Mouse (Mus musculus) left cerebral cortex, postnatal 25 days (tissue): ENCODE results near the gene Negr1. TPM values are rescaled to one million over a fixed set of nuclear protein-coding genes. Genes with fewer than 3 reads are reported as not detected.

Experiments used
- DNase-seq, 2 experiments: peaks; one replicate each; pipeline ENCODE4 v3.0.0; 2022; ENCODE audit warnings: low spot score in 2 of 2, mixed read lengths in 1 of 2
- intact Hi-C: fragments of 180-260 bp; cut with DNase I; formaldehyde crosslinking; loops from one replicate; pipeline ENCODE4 v1.15.1; 2025
- total RNA-seq, 2 experiments: library from RNA; stranded (reverse); gene quantifications; 2 replicates each; pipeline ENCODE4 v1.2.3; 2021

Negr1 gene
- total RNA-seq, 2 experiments from 2014 or later = 235 to 242 TPM

DNA sequence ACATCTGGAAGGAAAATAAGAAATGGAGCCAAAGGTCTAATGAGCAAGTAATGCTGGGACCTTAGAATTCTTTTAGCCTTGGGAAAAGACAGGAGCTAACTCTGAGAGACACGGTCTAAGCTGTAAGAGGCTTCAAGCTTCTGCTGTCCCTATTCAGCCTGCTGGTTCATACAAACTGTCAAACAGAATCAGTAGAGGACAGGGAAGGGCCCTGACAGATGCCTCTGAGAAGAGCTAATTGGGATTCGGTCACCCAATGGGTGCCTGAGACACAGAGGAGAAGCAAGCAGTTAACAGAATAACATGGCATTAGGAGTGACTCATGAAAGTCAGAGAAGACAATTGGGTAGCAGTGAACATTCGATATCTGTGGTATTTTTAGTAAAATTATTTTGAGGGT, 86.8 kb downstream of the Negr1 start:
- no peak for DNase-seq

DNA sequence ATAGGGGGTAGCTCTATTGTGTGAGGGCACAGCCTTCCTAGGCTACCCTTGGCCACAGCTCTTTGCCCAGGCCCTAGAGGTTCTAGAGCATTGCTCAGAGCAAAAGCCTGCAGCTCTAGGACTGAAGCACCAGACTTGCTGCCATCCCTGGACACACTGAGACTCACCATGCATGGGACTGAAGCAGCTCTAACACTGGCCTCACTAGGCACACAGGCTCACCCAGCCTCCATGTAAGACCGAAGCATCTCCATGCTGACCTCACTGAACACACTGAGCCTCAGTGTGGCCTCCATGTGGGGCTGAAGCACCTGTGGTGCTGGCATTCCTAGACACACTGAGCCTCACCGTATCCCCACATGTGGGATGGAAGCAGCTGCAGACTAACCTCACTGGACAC, 101.0 kb downstream of the Negr1 start:
- intact Hi-C loops = no loop called here
- no peak for DNase-seq

More for the DNA sequence above, 86.8 kb downstream of the Negr1 start:
- intact Hi-C loops = no loop called here

DNA sequence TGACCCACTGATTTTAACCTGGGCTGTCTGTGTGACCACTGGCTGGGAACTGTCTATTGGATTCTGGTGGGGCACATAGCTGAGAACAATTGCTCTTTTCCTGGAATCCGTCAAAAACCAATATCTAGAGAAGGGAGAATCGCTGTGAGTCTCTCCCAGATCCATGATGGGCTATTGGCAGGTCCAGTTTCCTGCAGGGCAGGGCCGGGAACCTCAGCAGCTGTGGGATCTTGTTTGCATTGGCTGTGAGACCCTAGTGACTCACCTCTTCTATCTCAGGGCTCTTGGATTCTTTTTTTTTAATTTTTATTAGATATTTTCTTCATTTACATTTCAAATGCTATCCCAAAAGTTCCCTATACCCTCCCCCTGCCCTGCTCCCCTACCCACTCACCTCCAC, 111.0 kb downstream of the Negr1 start:
- intact Hi-C loops = no loop called here
- no peak for DNase-seq

DNA sequence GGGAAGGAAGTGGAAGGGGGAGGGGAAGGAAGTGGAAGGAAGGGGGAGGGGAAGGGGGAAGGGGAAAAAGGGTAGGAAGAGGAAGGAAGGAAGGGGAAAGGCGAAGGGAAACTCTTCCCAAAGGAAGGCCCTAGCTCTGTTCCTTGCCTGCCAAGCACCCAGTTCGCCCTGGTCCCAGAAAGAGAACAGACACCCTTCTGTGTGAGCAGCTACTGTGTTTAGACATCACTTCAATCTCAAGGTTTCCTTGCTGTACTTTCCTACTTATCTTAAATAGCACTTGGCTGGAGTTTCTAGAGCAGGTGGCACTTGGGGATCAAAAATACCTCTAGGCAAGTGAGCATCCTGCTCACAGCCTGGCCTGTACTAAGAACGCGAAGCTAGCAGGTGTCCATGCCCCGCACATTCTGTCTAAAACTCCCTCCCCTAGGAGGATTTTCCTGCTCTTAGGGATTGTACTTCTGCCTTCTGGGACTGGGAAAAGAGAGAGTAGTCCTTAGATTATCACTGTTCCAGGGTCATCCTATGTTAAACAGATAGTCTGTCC, 128.5 kb downstream of the Negr1 start:
- intact Hi-C loops = no loop called here
- DNase-seq = peak; percentile 26 to 84

DNA sequence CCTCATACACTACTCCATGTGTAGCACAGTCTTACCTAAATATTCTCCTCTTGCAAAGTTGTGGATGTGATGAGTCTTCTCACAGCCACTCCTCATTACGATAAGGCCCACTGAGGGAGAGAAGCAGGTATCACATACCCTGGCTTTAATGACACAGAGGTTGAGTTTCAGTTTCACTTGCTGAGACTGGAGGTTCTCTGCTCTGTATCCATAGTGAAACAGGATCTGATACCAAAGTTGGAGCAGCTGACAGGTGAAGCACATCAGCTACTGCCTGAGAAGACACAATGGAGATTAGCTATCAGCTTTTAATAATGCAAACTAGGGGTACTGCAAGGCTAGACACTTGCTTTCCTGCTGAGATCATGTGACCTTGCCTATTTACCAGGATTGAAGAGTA, 137.1 kb downstream of the Negr1 start:
- intact Hi-C loops = loop anchor here (1.0 kb wide), 1 partner anchor 43 kb away; no protein-coding TSS in a partner anchor
- DNase-seq = no peak

DNA sequence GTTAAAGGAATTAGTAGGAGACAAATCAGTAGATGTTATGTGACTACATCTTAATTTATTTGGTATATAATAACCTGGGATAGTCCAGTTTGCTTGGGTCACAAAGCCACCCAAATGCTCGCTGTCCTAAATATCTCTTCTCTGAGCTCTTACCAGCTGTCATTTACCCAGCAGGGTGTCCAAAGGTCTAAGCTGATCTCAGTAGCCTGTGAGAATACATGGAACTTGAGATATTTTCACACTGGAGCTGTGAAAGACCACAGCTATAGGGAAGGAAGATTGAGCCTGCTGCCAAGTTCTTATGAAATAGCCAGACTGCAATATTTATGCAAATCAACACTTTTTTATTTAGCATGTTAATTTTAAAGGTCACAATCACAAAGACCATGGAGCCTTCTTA, 141.6 kb downstream of the Negr1 start:
- intact Hi-C loops = no loop called here
- peak in 1 of 2 experiments; percentile 60 for DNase-seq

DNA sequence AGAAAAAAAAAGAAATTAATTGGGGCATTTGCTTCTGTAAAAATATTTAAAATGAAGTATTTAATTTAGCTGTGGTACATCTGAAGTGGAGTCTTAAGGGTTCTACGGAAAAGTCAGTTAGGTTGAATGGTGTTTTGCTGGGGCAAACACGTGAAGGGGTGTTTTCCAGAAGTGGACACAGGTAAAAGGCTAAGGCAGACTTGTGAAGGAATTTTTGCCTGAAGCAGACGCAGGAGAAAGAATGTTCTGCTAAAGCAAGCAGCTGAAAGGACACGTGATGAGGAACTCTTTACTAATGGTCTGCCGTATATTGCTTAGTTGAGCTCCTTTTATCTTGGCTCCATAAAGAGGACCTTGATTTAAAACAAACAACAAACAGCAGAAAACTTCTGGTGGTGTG, 148.6 kb downstream of the Negr1 start:
- no peak for DNase-seq
- intact Hi-C loops = no loop called here

DNA sequence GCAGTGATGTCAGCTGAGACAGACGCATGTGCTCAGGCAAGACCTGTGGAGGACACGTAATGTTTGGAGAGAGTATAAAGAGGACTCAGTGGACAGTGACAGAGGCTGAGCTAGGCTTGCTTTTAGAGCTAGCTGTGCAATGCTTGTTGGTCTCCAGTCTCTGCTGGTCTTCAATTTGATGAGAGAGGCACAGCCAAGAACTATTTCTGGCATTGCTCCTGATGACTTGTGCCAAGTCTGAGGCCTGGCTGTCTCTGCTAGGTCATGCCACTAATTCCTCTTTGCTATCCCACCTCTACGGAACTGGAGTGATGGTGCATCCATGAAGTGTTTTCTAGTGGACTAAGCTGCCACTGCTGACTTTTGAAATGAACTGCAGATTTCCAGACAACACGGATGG, 149.1 kb downstream of the Negr1 start:
- DNase-seq = no peak
- intact Hi-C loops = no loop called here

DNA sequence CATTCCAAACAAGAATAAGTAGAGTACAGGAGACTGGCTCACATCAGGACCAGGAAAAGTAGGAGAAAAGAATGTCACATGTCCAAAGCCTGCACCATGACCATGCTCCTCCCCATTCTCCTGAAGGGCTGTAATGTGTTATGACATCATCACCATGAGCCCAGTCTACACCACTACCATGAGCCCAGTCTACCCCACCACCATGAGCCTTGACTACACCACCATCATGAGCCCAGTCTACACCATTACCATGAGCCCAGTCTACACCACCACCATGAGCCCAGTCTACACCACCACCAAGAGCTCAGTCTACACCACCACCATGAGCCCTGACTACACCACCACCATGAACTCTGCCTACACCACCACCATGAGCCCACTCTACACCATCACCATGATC, 174.7 kb downstream of the Negr1 start:
- DNase-seq = no peak
- intact Hi-C loops = no loop called here

DNA sequence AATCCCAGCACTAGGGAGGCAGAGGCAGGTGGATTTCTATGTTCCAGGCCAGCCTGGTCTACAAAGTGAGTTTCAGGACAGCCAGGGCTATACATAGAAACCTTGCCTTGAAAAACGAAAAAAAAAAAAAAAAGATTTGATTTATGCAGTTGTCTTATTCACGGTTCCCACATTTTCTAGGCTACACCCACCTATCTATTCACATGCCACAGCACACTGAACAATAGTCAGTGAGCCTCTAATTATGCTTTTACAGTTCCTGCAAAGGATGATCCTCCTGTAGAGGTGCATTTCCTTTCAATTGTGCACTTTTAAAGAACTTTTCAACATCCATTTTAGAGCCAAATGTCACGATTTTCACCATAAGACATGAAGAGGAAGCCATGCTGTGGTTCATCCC, 177.9 kb downstream of the Negr1 start:
- peak in 1 of 2 experiments; percentile 53 for DNase-seq
- intact Hi-C loops = no loop called here

DNA sequence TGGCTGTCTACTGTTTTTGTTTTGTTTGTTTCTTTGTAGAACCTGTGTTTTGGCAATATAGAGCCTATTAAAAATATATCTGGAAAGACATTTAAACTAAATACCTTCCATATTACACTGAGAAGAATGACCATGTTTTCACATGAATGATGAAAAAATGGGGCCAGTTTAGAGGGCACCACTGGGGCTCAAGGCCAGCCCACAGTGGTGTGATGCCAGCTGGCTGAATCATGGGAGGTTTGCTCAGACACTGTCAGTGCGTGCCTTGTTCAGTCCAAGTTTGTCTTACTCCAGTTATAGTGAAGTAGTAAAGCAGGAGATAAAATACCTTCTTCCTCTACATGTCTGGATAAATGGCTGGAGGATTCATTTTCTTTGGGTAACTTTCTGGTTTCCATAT, 181.7 kb downstream of the Negr1 start:
- no peak for DNase-seq
- intact Hi-C loops = no loop called here

DNA sequence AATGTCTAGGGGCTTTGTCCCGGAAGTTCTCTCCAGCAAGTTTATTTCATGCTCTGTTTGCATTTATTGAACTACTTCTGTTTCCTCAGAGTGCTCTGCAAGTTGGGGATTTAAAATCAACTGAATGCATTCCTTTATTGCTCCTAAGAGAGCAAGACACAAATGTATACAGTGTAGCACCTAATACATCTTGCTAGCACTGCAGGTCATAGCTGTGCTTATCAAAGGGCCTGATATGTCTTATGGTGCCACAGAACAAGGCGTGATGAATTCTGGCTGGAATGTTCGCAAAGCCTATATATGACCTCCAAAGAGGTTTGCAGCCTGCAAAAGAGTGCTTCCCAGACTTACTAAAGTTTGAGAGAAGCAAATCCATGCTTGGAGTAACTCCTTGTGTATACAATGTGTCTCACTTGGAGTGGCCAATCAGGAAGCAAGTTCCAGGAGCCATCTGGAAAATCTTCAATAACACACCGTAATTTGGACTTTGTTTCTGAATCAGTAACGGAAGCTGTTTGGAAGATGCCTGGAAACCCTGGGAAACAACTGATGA, 183.7 kb downstream of the Negr1 start:
- intact Hi-C loops = no loop called here
- DNase-seq = no peak

DNA sequence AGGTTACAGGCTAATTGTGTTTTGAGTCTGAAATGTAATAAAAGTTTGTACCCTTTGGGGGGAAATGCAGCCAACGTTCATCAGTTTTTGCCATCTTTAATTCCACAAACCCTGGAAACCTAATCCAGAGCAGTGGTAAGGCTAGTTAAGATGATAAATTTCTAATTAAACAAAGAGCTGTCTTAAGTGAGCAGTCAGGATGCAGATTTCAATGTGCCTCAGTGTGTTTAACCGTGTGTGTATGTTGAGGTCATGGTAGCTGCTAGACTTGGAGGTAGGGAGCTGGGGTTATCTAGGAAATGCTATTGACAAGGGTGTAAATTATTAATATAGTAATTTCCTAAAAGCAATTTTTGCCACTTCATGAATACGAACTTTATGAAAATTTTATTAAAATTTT, 185.9 kb downstream of the Negr1 start:
- intact Hi-C loops = no loop called here
- DNase-seq = no peak

DNA sequence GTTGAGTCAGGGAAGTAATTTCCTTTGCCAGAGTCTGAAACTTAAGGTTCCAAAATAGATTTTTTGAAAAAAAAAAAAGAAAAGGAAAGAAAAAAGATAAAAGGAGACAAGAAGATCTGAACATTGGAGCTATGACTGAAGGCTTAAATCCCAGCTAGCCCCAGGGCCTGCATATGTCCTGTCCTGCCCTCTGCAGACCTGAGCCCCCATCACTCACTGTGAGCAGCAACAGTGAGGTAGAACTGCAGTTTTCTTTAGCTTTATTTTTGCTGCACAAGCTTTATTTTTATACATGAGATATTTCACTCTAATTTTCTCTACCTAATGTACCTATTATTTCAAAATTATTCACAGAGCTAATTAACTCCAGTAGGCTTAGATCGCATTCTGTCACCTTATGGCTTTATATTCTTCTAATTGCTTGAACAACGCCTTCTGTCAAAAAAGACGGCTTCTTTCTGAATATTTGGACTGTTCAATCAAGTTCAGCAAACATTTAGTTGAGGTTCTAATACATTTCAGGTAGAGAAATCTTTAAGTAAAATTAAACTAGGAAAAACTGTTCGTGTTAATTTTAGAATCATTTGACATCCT, 192.3 kb downstream of the Negr1 start:
- no peak for DNase-seq
- intact Hi-C loops = no loop called here

DNA sequence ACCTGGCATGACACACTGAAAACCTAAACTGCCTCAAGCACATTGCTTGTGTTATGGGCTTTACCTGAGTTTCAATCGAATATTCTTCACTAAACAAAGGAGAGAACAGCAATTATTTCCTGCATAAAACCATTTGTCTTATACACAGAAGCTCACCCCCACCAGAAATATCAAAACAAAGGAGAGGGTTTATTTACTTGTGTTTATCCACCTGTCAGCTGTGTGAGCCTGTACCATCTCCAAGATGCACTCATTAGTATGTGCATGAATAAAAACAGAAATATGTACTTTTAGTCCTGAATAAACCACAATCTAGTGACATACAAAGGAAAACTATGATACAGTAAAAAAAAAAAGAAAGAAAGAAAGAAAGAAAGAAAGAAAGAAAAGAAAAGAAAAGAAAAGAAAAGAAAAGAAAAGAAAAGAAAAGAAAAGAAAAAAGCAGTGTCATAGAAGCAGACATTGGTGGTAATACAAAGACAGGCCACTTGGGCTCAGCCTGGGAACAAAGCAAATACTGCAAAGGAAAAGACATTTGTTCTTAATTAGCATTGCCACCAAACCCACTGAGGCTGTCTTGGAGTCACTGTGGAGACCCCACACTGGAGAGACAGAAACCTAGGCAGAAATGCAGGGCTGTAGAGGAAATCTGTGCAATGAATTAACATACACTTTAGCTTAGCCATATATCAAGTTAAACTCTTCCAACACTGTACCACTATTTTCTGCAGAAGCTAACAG, 193.4 kb downstream of the Negr1 start:
- intact Hi-C loops = no loop called here
- no peak for DNase-seq

DNA sequence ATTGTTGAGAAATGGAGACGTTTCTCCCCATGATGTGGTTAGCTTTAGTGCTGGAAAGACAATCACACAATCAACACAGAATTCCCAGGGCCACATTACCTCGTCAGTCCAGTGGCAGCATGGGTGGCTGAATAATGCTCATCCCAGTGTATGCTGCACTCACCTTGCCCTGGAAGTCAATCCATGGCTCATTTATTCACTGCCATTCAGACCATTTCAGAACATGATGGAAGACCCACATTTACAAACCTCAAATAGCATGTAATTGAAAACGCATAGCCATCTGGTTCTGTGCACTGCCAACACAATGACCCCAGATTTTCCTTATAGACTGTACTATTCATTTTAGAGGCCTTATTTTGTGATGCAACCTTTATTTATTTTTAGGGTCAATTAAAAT, 203.4 kb downstream of the Negr1 start:
- no peak for DNase-seq
- intact Hi-C loops = loop anchor here (5.0 kb wide), 1 partner anchor 203 kb away; the partner anchor contains the start of gene Negr1

DNA sequence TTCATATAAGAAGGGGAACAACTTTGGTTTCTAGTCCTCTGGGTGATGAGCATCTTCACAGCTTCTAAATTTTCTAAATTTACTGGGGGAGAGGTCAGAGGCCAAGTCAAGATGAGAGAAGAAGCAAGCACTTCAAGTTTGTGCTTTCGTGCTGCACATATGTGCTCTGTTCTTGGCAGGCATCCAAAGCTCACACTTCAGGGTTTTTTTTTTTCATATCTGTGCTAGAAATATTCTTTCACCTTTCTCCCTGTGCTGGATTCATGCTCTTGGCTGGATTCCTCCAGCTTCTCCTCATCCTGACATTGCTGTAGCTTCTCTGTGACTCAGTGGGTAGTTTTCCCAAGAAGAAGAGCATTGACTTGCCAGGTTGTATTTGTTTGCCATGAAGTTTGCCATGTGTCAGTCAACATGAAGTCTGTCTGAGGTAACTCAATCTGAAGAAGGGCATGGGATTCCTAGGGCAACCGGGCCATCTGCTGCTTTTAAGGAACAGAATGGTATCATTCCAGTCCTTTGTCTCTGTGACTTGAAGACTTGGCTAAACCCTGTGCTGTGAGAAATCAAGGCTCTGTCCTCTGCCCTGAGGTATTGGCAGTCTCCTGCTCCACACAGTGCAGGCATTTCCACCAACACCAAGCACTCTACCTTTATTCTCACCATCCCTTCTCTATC, 204.7 kb downstream of the Negr1 start:
- intact Hi-C loops = loop anchor here (5.0 kb wide), 1 partner anchor 204 kb away; the partner anchor contains the start of gene Negr1
- peak in 1 of 2 experiments; percentile 28 for DNase-seq

DNA sequence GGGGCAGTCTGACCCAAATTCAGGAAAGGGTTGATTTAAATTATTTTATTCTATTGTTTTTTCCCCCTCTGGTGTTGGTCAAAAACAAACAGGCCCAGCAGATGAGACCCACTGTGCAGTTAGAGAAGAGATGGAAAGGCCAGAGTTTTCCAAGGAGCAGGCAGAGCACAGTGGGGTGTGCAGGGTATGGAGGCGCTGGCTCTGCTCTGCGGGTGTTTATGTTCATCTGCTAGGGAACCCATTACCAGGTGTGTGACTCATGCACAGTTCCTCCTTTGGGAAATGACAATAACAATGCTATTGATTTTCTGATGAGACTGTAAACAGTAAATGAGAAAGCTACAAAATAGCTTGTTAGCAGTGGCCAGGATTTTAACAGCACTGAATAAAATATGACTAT, 210.0 kb downstream of the Negr1 start:
- intact Hi-C loops = no loop called here
- DNase-seq = no peak

DNA sequence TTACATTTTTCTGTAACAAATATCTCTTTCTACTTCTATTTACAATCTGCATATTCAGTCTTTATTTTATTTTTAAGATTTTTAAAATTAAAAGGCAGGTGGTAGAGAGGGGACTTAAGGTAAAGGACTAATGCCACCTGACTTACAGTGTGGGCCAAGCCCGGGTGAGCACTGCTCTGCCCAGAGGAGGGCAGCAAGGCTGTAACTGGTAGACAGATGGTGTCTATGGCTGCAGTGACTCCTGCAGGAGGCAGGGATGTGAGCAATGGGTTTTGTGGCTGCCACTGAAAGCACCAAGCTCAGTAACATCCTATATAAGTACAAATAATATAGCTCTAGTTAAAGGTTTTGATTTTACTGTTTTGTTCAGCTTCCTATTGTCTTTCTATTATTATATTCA, 210.5 kb downstream of the Negr1 start:
- intact Hi-C loops = no loop called here
- no peak for DNase-seq

DNA sequence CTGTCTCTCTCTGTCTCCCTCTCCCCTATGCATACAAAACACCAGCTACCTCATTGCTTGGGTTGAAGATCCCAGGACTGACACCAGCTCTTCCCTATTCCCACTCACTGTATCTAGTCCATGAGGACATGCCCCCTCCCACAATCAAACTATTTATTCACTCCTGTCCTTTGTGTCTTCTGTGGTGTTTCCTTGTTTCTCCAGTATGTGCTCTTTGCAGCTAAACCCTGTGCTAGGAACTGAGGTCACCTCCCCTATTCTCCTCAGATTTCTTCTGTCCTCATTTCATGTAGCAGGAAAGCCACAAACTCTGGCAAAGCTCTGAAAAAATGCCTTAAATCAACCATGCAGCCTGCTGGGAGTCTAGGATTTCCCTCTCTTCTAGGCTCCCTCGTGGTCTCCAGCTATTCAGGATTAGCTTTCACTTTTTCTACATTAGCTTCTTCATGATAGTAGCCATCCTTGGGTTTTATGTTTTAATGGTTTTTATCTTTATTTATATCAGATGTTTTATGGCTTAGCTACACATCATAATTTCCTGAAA, 222.8 kb downstream of the Negr1 start:
- DNase-seq = no peak
- intact Hi-C loops = no loop called here
